Mouse (Mus musculus) layer of hippocampus, adult 8-10 months (tissue): ENCODE data around the gene Oprl1. TPM values are rescaled to one million over a fixed set of nuclear protein-coding genes. Genes with fewer than 3 reads are reported as not detected.

Source experiments
- DNase-seq, 2 experiments: peaks; one replicate each; pipeline ENCODE4 v3.0.0; 2022; ENCODE audit warnings: low spot score in 2 of 2
- total RNA-seq, 4 experiments: library from RNA; stranded (reverse); gene quantifications; 2 replicates each; pipeline ENCODE4 v1.2.4; 2022

Oprl1 gene
- total RNA-seq: 10 to 100 TPM; 50.4 to 67.7 (median 56.7) TPM

- peak in 1 of 2 experiments; percentile 57 for DNase-seq
Measured at GRCm38 (mm10) chr2:181714903-181715326, at the start of gene Oprl1. TSS of gene Oprl1 (plus strand) at chr2:181715016.

- DNase-seq: no peak
Measured at GRCm38 (mm10) chr2:181670285-181670912, 44.4 kb upstream of the Oprl1 start.

GRCm38 (mm10) chr2:181670913-181671311 is 43.9 kb upstream of the Oprl1 start:
- no peak for DNase-seq

- no peak for DNase-seq
Measured at GRCm38 (mm10) chr2:181671326-181671725, 43.5 kb upstream of the Oprl1 start, which contains the start of gene Sox18. TSS of gene Sox18 (minus strand) at chr2:181671640.

- DNase-seq: no peak
Measured at GRCm38 (mm10) chr2:181671984-181672383, 42.8 kb upstream of the Oprl1 start.

GRCm38 (mm10) chr2:181673501-181673900 is 41.3 kb upstream of the Oprl1 start:
- DNase-seq: no peak

GRCm38 (mm10) chr2:181674934-181675333 is 39.9 kb upstream of the Oprl1 start:
- DNase-seq: no peak

- DNase-seq: peak in 1 of 2 experiments; percentile 50
Measured at GRCm38 (mm10) chr2:181675454-181675853, 39.4 kb upstream of the Oprl1 start.

GRCm38 (mm10) chr2:181676424-181676823 is 38.4 kb upstream of the Oprl1 start:
- DNase-seq: no peak

GRCm38 (mm10) chr2:181677096-181677754 is 37.6 kb upstream of the Oprl1 start:
- DNase-seq: no peak

- no peak for DNase-seq
Measured at GRCm38 (mm10) chr2:181677755-181678098, 37.1 kb upstream of the Oprl1 start.

GRCm38 (mm10) chr2:181678780-181679179 is 36.0 kb upstream of the Oprl1 start:
- DNase-seq: peak; percentile 81 to 84

- peak in 1 of 2 experiments; percentile 64 for DNase-seq
Measured at GRCm38 (mm10) chr2:181679951-181680715, 34.7 kb upstream of the Oprl1 start, which contains the start of gene Tcea2. TSS of gene Tcea2 (plus strand) at chr2:181680310.

GRCm38 (mm10) chr2:181680716-181681117 is 34.1 kb upstream of the Oprl1 start:
- no peak for DNase-seq

GRCm38 (mm10) chr2:181681978-181682377 is 32.8 kb upstream of the Oprl1 start:
- DNase-seq: no peak

GRCm38 (mm10) chr2:181683381-181683780 is 31.4 kb upstream of the Oprl1 start:
- no peak for DNase-seq

GRCm38 (mm10) chr2:181684713-181685112 is 30.1 kb upstream of the Oprl1 start:
- no peak for DNase-seq

GRCm38 (mm10) chr2:181685686-181686085 is 29.1 kb upstream of the Oprl1 start:
- DNase-seq: no peak

- DNase-seq: no peak
Measured at GRCm38 (mm10) chr2:181687586-181687985, 27.2 kb upstream of the Oprl1 start.

GRCm38 (mm10) chr2:181689466-181690160 is 25.2 kb upstream of the Oprl1 start:
- no peak for DNase-seq

- no peak for DNase-seq
Measured at GRCm38 (mm10) chr2:181691083-181691482, 23.7 kb upstream of the Oprl1 start.

- no peak for DNase-seq
Measured at GRCm38 (mm10) chr2:181691571-181691970, 23.2 kb upstream of the Oprl1 start.
